Comparison of ENCODE assay signal across 9 mouse cellular contexts in the genomic region with DNA sequence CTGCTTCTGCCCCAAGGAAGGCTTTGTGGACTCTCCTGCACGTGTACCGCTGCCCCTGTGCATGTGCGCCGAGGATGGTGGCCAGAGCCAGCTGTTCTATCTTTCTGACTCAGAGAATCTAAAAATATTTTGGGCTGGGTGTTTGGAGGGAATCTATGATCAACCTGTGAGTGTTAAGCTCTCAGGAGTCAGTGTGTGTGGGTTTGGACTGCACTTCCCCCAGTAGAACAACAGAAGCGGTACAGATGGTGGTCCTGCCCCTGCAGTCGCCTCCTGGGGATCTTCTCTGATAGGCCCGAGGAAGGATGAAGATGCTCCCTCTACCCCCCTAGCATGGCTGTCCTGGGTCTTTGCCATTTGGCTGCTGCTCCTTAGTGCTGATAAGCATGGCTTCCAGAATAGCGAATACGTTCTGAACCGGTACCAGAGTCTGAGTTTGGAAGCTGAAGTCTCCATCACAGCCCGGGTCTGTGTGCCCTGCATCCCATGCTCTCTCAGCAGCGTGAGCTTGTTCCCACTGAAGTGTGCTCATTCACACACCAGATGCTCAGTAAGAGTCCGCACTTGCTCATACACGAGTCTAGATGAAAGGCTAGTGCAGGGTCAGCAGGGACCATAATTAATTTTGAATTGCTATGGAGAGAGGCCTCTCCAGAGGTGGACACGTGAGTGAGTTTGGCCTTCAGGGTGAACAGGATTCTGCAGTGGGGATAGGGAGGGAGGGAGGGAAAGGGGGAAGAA. TPM values are rescaled to one million over a fixed set of nuclear protein-coding genes. Genes with fewer than 3 reads are reported as not detected.
DNase-seq lines count a peak whose midpoint lies in the region; ATAC-seq lines count a peak whose summit lies in the region.
"Had no signal": no experiment of that assay in that cellular context is flagged by ENCODE, and none has a peak within 500 bp of the region (broad histone marks: within the 10 kb centered on the region; RNA-seq: fewer than 3 reads in every experiment).

No protein-coding gene starts in this region.

- no peak for ATAC-seq in megakaryocyte, adult 5-6 weeks (ENCODE audit: poor library complexity, severe bottlenecking)

- DNase-seq in layer of hippocampus, adult 11-12 months (ENCODE audit: low spot score) = peak; percentile 49
- no peak for DNase-seq in layer of hippocampus, postnatal 25 days (ENCODE audit: extremely low spot score in 1 of 2, low spot score in 1 of 2)
- peak; percentile 84 to 86 for DNase-seq in cerebellum, postnatal 10 days
- DNase-seq in layer of hippocampus, postnatal 10 days (ENCODE audit: low spot score in 2 of 2) = peak; percentile 53 to 56
- peak; percentile 68 for DNase-seq in right cerebral cortex, adult 18-20 months
- no peak for DNase-seq in gastrocnemius, postnatal 25 days
- DNase-seq in gastrocnemius, postnatal 4 days (ENCODE audit: low spot score in 2 of 2) = no peak

RNA-seq across cellular contexts. Expression of a gene that starts 30.1 kb away (rescaled TPM):
- 100 to 1,000 TPM; 151 to 168 TPM for total RNA-seq in layer of hippocampus, postnatal 25 days (2021)
- total RNA-seq in layer of hippocampus, postnatal 10 days (2021) = 10 to 100 TPM; 76.5 to 86.8 TPM
- 61.4 and 76.5 TPM in 2 replicates for total RNA-seq in megakaryocyte, adult 5-6 weeks (2015)
- 70.0 and 87.2 TPM in 2 replicates for total RNA-seq in megakaryocyte, adult 5-6 weeks (2017)
- 10 to 100 TPM; 23.6 to 27.6 TPM for total RNA-seq in gastrocnemius, postnatal 25 days (2021)
- 10 to 100 TPM; 13.0 to 14.2 TPM for total RNA-seq in gastrocnemius, postnatal 4 days (2021)

RNA-seq across cellular contexts. Expression of a gene that starts 33.2 kb away (rescaled TPM):
- total RNA-seq in layer of hippocampus, postnatal 25 days (2021) = under 1 TPM; 0.61 to 0.71 TPM
- not detected for total RNA-seq in layer of hippocampus, postnatal 10 days (2021)
- total RNA-seq in megakaryocyte, adult 5-6 weeks (2015) = not detected in 2 replicates
- total RNA-seq in megakaryocyte, adult 5-6 weeks (2017) = not detected in 2 replicates
- not detected for total RNA-seq in gastrocnemius, postnatal 25 days (2021)
- not detected for total RNA-seq in gastrocnemius, postnatal 4 days (2021)
- total RNA-seq: MEL had no signal

RNA-seq across cellular contexts. Expression of a gene that starts 42.8 kb away (rescaled TPM):
- 10 to 100 TPM; 36.5 to 40.0 TPM for total RNA-seq in layer of hippocampus, postnatal 25 days (2021)
- 10 to 100 TPM; 37.7 to 40.4 TPM for total RNA-seq in layer of hippocampus, postnatal 10 days (2021)
- total RNA-seq in megakaryocyte, adult 5-6 weeks (2015) = 21.1 and 23.0 TPM in 2 replicates
- 31.8 and 33.3 TPM in 2 replicates for total RNA-seq in megakaryocyte, adult 5-6 weeks (2017)
- 10 to 100 TPM; 24.9 to 26.2 TPM for total RNA-seq in gastrocnemius, postnatal 25 days (2021)
- 10 to 100 TPM; 29.0 to 29.9 TPM for total RNA-seq in gastrocnemius, postnatal 4 days (2021)

Comparison
In these comparisons a context has a peak if more than half of its experiments do, and no peak if none do; other contexts are left out.
1. DNase-seq: peak in layer of hippocampus, adult 11-12 months (single experiment), cerebellum, postnatal 10 days (2 of 2), layer of hippocampus, postnatal 10 days (2 of 2) and right cerebral cortex, adult 18-20 months (single experiment); none in layer of hippocampus, postnatal 25 days (0 of 2), gastrocnemius, postnatal 25 days (single experiment) and gastrocnemius, postnatal 4 days (0 of 2).